Mouse (Mus musculus) C2C12 (cell line): ENCODE data around the gene Dock3.

Experiments
- CTCF ChIP-seq: IDR thresholded peaks from one replicate; pipeline ENCODE4 v1.5.1; 2011; ENCODE audit not compliant: control insufficient read depth, insufficient read depth, insufficient read length
- MAX ChIP-seq: IDR thresholded peaks from one replicate; pipeline ENCODE4 v1.6.1; 2011; ENCODE audit warnings: mild to moderate bottlenecking, control low read depth
- USF1 ChIP-seq: IDR thresholded peaks from one replicate; pipeline ENCODE4 v1.6.1; 2011; ENCODE audit warnings: low read depth, mild to moderate bottlenecking, control low read depth, moderate library complexity

DNA sequence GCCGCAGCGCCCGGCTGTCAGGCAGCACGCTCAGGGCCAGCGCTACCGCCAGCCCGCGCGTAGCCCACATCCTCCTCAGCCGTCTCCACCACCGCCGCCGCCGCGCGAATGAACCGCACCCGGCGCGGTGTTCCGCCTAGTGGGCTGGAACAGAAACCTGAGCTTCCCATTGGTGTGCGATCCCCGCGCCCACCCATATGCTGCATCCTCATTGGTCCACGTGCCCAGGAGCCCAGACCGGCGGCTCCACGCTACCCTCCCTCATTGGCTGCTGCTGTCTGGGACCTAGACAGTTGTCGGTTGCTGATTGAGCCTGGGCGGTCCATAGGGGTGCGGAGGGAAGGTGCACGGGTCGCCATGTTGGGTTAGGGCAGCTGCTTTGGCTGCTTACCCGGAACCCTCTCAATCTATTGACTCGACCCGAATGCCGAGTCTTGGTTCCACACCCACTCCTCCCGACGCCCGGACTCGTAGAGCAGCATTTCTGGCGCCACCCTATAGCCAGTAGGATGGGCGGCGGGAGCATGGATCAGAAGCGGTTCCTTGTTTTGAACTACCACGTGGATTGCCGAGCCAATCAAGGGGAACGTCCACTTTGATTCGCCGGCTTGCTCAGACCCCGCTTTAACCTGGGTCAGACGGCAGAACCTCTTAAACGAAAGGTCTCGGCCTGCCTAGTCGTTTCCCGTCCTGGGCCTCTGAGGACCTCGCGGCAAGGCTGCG, 339.7 kb downstream of the Dock3 start, which contains the start of gene Manf:
- peak; percentile 77 for TF ChIP-seq USF1
- no peak for TF ChIP-seq CTCF
- TF ChIP-seq MAX, result peak; percentile 61
